Mouse (Mus musculus) left cerebral cortex, adult 11 months (tissue): ENCODE measurements around the gene Gm44973.
"Not testable (repeated sequence)": the region's sequence is repeated elsewhere in the genome, so short reads cannot be mapped to it uniquely, and the experiment has no call there.

Experiments used
- DNase-seq: peaks from one replicate; pipeline ENCODE4 v3.0.0; 2022; ENCODE audit warnings: low spot score

The Gm44973 gene

DNA sequence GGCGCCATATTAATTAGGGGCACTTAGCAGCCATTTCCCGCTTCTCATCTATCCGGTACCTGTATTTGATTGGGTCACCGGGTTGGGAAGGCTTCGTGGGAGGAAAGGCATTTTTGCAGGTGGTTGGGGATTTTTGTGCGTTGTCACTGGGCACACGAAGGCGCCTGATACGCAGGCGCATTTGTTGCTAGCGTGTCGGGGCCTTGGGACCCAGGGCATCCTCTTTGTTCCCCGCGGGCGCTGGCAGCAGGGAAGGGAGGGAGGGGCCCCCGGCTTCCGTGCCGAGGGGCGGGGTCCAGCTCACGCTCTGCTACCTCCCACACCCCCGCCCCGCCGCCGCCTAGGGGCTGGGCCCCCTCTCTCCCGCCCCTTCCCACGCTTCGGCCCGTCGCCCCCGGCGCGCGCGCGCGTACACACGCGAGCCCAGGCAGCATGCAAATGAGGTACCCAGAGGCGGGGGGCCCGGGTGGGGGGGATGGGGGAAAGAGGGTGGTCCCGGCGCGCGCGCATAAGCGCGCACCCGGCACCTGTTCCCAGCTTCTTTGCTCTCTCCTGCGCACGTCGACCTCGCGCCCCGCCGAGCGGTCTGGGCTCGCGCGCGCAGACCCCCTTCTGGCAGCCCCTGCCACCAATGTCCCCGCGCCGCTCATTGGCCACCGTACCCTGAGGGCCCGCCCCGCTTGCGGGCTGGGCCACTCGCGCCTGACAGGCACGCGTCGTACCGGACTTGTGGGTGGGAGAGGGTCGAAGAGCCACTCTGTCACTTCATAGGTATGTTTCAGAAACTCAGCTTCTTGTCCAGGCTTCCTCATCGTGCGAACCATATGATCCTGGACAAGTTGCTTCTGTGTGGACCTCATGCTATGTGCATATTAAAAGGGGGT lies at the start of gene Gm44973:
TSS of gene Gm44973 (plus strand) at position 379 of the 884 bp plus-strand sequence.
- peak; percentile 91 for DNase-seq

- DNase-seq: no peak
Observed at GRCm38 (mm10) chr7:4971068-4971467, 44.2 kb upstream of the Gm44973 start, which contains the start of gene Sbk3. TSS of gene Sbk3 (minus strand) at chr7:4971168.

GRCm38 (mm10) chr7:4971710-4972109 lies 43.6 kb upstream of the Gm44973 start:
- DNase-seq: no peak

DNA sequence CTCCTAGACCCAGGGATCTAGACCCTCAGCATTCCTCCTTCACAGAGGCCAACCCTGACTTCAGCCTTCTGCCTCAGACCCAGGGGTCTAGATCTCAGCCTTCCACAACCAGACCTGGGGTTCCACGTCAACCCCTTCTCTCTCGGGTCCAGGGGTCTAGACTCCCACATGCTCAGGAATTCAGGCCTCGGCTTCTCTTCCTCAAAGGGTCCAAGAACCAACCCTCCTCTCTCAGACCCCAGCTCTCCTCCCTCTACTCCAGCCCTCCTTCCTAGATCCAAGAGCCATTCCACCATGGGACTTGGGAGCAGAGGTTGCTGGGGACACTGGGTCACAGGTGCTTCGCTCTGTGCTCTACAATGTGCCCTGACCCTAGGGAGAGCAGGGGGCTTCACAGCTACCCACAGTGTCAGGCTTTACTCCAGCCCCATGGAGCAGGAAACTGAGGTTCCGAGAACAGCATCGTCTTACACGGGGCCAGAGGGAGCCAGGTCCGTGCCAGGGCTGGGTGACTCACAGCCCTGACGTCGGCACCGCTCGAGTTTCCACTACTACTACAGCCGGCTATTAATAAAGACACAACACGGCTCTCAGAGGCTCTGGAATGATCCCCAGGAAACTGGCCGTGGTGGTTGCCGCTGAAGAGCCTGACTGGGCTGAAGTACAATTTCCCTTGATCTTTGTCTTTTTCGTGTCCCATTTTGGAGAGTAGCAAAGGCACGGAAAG lies 42.8 kb upstream of the Gm44973 start:
- DNase-seq: no peak

DNA sequence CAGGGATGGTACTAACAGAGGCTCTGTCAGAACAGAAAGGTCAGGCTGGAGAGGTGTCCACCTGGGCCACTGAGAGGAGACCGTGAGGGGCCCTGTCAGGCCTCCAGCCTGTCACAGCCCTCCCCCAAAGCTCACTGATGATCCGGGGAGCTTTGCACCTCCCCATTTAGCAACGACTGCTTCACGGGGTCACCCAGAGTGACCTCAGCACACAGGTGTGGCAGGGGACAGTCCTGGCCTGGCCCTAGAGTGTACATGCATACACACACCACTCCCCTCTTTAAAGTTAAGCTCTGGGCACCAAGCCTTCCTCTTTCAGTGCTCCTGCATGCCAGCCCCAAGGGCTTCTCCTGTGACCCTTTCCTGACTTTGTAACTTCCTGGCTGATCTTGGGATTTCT lies 39.8 kb upstream of the Gm44973 start:
- no peak for DNase-seq

DNA sequence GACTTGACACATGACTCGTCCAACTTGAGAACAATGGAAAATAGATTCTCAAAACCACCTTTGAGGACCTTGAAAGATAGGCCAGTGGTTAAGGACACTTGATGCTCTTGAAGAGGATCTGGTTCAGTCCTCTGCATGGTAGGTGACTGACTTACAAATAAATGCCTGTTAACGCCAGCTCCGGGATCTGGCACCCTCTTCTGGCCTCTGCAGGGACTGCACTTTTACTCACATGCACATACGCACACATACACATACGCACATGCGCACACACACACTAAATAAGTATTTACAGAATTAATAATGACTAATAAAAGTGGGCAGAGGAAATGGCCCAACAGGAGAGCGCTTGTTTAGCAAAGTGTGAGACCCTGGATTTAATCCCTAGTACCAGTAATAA lies 38.5 kb upstream of the Gm44973 start:
- no peak for DNase-seq

DNA sequence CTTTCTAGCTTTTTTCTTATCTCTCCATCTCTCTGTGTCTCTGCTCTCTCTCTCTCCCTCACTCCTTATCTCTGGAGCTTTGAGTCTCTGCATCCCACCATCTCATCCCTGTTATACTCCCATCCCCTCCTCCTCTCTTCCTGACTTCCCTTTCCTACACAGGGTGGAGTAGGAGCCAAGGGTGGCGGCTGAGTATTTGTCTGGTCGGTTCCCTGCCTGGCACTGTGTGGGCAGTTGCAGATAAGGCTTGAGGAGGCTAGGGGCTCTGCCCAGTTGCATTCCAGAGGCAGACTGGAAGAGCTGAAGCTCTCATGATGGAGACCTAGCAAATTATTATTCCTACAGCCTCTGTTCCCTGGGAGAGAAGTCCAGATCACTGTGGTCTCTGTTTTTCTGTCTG lies 27.0 kb upstream of the Gm44973 start:
- DNase-seq: no peak

DNA sequence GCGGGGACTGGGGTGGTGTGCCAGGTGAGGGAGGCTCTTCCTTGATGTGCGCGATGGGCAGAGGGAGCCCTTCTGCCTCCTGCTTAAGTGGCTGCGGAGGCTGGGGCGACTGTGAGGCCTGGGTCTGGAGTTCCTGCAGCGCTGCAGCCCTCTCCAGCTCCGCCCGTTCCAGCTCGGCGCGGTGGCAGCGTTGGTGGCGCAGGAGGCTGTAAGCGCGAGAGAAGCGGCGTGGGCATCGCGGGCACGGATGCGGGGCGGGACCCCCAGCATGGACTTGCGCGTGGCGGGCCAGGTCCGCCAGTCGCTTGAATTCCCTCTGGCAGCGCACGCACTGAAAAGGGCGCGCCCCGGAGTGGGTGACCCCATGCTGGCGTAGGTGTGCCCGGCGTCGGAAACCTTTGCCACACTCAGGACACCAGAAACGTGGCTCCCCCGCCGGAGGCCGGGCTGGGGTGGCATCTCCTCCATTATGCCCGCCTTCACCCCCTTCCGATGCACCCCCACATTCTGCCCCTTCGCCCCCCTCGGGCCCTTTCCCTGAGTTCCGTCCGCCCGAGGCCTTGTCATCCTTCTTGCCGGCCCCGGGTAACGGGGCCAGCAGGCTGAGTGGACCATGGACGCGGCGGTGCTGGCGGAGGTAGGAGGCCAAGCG lies 21.8 kb upstream of the Gm44973 start:
- no peak for DNase-seq

GRCm38 (mm10) chr7:4993999-4994788 lies 21.1 kb upstream of the Gm44973 start:
- no peak for DNase-seq

DNA sequence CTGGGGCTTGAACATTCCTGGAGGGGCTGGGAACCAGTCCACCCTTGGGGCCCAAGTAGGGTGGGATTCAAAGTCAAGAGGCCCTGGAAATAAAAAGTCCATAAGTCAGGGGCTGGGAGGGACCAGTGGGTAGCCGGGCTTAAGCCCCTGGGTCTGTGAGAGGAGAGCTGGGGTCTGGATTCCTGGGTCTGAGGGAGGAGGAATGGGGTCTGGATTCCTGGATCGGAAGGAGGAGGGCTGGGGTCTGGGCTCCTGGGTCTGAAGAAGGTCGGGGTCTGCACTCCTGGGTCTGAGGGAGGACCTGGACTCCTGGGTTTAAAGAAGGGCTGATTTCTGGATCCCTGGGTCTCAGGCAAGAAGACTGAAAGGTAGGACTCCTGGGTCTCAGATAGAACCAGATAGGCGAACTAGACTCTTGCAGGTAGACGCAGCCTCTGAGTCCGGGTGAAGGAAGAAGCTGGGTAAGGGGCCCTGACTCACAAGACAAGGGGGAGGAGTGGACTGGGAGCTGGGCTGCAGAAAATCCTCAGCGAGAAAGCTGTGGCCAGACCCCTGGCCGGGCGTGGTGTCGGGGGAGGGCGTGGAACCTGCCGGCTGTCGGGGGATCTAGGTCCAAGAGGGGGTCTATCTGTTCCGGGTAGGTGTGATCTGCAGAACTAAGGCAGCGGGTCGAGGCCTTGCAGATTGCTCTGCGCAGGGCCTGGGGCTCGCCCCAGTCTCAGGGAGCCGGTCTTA lies 19.9 kb upstream of the Gm44973 start:
- DNase-seq: no peak

DNA sequence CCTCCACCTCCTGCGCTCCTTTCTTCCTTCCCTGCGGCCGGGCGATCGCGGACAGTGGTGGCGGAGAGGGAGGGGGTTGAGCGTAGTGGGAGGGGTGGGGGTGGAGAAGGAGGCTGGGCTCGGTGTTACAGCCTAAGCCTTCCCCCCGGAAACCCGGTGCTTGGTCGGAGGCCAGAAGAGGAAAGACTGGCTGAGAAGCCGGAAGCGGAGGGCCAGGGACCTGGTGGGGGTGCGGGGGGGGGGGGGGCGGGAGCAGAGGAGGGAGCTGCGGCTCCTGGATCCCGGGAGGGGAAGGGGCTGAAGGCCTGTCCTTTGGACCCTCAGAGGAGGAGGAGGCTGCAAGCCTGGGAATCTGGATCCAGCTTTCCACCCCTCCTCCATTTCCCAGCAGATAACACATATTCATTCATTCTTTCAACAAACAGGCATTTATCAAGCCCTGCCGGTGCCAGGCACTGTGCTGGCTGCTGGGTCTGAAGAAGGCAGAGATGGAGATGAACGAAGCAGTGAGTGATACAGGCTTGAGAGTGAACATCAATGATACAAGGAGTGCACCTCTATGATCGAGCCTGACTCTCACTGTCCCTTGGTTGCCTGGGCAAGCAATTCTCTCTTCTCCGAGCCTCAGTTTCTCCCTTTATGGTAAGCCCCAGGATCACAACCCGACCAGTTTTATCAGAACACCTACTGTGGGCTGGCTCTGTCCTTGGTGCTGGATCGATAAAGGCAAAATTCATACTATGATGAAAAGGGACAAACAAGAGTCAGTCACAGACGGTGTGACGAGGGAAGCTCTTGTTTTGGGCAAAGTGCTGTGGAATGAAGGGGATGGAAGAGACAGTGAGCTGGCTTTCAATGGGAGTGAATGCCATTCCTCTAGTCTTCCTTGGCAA lies 19.0 kb upstream of the Gm44973 start, which contains the start of gene Zfp579:
TSS of gene Zfp579 (minus strand) at position 156 of the 893 bp plus-strand sequence.
- DNase-seq: no peak

- DNase-seq: no peak
Observed at GRCm38 (mm10) chr7:4996934-4997333, 18.4 kb upstream of the Gm44973 start.

DNA sequence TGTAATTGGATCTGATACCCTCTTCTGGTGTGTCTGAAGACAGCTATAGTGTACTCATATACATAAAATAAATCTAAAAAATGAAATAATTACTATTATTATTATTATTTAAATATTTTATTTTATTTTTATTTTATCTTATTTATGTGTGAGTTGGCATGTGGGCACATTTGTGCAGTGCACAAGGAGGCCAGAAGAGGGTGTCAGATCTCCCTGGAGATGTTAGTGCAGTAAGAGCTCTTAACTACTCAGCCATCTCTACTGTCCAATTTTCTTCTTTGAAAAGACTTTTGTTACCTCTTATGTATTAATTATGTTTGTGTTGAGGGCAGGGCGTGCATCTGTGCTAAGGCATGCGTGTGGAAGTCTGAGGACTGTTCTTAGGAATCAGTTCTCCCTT lies 15.4 kb upstream of the Gm44973 start:
- DNase-seq: no peak

- not testable (repeated sequence) for DNase-seq
Observed at GRCm38 (mm10) chr7:5002876-5003275, 12.4 kb upstream of the Gm44973 start.

DNA sequence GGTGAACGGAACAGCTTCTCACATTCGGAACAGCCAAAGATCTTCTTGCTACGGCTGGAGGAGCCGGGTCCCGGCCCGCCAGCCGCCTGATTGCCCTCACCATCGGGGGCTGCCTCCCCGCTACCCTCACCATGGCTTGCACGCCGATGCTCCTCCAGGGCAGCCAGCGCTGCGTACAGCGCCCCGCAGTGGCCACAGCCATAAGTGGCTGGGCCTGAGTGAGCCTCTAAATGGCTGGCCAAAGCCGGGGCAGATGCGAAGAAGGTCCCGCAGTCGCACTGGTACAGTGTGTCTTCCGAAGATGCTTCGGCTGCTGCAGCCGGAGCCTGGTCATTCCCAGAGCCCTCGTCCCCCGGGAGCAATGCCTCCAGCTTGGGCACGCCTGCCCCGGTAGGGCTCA lies 7.1 kb upstream of the Gm44973 start:
- DNase-seq: no peak

DNA sequence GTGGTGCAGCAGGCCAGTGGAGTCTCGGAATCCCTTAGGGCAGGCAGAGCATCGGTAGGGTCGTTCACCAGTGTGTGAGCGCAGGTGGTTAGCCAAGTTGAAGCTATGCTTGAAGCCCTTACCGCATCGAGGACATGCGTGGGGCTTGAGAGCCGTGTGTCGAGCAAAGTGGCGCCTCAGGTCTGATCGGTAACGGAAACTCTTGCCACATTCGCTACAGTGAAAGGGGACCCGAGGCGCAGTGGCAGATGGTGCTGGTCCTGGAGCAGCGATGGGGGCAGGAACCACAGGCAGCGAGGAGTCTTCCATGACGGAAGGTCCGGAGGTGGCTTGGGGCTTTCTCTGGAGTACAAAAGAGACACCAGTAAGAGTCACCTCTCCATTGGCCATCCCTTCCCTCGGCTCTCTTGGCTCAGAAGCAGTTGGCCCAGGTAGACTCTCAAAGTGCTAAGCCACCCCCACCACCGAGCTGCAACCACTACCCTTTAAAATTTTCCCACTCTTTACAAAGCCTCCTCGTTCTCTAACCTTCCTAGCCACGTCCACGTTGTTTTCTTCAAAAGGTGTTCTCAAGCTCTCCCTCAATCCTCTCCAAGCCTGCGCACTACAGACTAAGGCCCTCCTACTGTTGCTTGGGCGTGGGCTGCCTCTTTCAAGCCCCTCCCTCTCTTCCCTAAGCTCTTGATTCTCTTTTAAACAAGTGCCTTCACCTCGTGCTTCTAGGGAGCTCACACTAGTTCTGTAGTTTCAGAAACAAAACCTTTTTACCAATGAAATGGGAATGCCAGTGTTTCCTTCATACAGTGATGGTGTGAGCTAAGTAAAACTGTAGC lies 2.4 kb upstream of the Gm44973 start:
- DNase-seq: no peak

DNA sequence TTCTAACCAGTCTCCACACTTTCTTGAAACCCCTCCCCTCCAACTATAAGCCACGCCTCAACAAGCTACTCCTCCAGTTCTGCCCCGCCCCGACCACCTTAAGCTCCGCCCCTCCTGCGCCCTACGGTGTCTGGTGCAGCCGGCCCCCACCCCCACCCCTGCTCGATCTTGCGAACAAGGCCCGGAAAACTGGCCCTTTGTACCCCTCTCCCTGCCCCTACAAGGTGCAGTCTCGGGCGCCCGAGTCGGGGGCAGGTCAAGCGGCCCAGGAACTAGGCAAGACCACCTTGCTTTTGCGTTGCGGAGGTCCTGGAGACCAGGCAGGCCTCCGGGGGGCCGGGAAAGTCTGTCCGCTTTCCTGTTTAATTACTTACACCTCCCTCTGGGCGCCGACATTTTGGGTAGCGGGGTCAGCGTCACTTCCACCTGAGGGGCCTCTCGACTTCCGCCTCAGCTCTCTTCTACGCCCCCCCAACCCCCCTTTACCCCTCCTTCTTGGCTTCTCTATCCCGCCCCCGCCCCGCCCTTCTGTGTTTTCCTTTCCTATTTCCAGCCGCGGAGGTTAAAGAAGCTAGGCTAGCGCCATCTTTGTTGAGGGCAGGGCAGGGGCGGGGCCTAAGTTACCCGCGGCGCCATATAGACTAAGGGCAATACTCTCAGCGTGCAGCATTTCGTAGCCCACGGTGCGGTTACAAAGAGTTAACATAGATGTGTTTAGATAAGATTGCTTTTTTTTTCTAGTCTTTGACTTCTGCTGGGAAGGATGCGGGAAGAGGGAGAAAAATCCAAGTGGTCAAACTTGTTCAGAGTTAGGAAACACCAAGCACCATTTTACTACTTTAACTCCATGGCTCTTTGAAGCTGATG lies 812 bp upstream of the Gm44973 start, which contains the start of the genes Zfp524 and Fiz1:
TSS of gene Zfp524 (plus strand) at position 165 of the 867 bp plus-strand sequence.
TSS of gene Fiz1 (minus strand) at position 447 of the 867 bp plus-strand sequence.
- peak; percentile 96 for DNase-seq

- DNase-seq: no peak
Observed at GRCm38 (mm10) chr7:5016057-5016456, 761 bp downstream of the Gm44973 start.
